ENCODE assay signal across 25 mouse cellular contexts in genomic region chr12:71319536-71319935, GRCm38 (mm10).
"Had no signal": no experiment of that assay in that cellular context is flagged by ENCODE, and none has a peak within 500 bp of the region (broad histone marks: within the 10 kb centered on the region; RNA-seq: fewer than 3 reads in every experiment).

No protein-coding gene starts in this region.

- H3K27me3 ChIP-seq: heart, embryonic 13.5 days; heart, embryonic 15.5 days; hindbrain, embryonic 13.5 days; hindbrain, embryonic 15.5 days; kidney, embryonic 15.5 days; limb, embryonic 13.5 days; limb, embryonic 15.5 days; liver, embryonic 12.5 days had no signal

- H3K4me3 ChIP-seq: heart, adult 2 months; heart, embryonic 13.5 days; heart, embryonic 15.5 days; hindbrain, embryonic 13.5 days; hindbrain, embryonic 15.5 days; kidney, embryonic 15.5 days; limb, embryonic 13.5 days; limb, embryonic 15.5 days; liver, embryonic 12.5 days had no signal

- H3K27ac ChIP-seq: heart, adult 2 months; heart, embryonic 13.5 days; heart, embryonic 15.5 days; hindbrain, embryonic 13.5 days; hindbrain, embryonic 15.5 days; hindbrain, postnatal 0 days; kidney, embryonic 15.5 days; kidney, postnatal 0 days; limb, embryonic 13.5 days; limb, embryonic 15.5 days; liver, embryonic 12.5 days; liver, embryonic 14.5 days had no signal

- DNase-seq: gastrocnemius, postnatal 14 days; gastrocnemius, postnatal 36 days; heart, adult 11 months; heart, adult 2 months; heart, postnatal 14 days; heart, postnatal 36 days; kidney, adult 11 months; kidney, adult 2 months; kidney, adult 9 months; kidney, postnatal 14 days; kidney, postnatal 36 days; layer of hippocampus, adult 9-11 months; layer of hippocampus, postnatal 36 days; left cerebral cortex, postnatal 4 days had no signal

- H3K4me1 ChIP-seq: heart, embryonic 15.5 days; hindbrain, embryonic 13.5 days; hindbrain, embryonic 15.5 days; limb, embryonic 13.5 days; limb, embryonic 15.5 days; liver, embryonic 12.5 days had no signal
